Mouse (Mus musculus) c-Kit-positive CD71-negative TER-119-negative erythroid progenitor cells, embryonic 14.5 days (primary cell): ENCODE data around the gene Tamm41.

Source experiments
- DNase-seq: peaks from one replicate; pipeline ENCODE4 v3.0.0-alpha.2; 2013; ENCODE audit warnings: low read depth

Gene Tamm41

DNA sequence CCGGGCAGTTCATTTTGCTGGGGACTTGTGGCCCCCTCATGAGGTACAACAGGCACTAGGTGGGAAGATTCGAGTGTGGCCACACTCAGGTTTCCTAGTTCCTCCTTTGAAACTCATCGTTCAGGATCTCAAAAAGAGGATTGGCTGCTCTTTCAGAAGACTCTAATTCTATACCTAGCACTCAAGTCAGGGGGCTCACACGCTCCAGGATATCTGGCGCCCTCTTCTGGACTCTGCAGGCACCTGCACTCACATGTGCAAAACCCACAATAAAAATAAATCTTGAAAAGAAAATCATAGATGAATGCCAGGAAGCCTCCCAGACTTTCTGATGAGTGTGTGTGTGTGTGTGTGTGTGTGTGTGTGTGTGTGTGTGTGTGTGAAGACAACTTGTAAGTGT lies 66.8 kb downstream of the Tamm41 start:
- no peak for DNase-seq

DNA sequence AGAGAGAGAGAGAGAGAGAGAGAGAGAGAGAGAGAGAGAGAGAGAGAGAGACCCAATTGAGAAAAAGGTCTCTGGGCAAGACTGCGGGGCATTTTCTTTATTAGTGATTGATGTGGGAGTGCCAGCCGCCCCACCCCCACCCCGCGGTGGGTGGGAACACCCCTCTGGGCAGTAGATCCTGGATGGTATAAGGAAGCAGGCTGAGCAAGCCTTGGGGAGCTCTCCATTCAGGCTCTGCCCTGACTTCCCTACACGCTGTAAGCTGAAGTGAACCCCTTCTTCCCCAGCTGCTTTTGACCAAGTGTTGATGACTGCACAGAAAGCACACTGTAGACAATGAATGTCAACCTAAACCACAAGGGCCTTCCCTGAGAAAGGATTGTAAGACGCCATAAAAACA lies 67.3 kb downstream of the Tamm41 start:
- no peak for DNase-seq

DNA sequence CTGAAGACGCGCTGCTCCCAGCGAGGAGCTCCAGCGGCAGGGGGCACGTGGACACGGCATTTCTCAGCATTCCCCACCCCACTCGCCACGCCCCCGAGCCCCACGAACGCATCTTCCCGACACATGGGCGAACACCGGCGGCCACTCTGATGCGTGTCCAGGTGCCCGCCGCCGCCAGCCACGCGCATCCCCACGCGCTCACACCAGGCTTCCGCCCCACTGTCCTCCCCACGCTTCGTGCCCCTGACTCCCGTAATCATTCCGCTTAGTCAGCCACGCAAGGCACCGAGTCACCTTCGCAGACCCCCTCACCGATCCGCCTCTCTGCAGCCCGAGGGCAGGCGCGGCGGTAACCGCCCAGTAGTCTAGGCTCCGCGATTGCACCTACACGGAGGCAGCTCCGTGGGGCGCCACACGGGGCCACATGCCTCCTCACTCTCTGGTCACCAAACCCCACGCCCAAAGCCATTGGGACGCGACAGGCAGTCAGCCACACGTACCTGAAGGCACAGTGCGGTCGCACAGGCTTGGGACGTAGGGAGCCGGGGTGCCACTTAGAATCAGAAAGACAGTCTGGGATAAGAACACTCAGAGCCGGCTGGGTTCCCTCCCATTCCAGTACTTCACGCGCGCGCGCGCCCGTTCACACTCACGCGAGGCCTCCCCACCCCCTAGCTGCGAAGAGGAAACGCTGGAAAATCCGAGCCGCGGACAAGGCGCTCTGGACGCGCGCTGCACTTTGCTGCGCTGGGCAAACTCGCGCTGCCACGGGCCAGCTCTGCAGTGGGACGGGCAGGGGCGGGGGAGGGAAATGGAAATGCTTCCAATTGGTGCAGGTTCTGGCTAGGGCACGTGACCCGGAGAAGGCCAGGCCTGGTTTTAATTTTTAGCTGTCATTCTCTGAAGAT lies 68.2 kb downstream of the Tamm41 start, which contains the start of gene Vgll4:
Vgll4 (minus strand) TSS at position 782 of the 908 bp plus-strand sequence.
- no peak for DNase-seq

DNA sequence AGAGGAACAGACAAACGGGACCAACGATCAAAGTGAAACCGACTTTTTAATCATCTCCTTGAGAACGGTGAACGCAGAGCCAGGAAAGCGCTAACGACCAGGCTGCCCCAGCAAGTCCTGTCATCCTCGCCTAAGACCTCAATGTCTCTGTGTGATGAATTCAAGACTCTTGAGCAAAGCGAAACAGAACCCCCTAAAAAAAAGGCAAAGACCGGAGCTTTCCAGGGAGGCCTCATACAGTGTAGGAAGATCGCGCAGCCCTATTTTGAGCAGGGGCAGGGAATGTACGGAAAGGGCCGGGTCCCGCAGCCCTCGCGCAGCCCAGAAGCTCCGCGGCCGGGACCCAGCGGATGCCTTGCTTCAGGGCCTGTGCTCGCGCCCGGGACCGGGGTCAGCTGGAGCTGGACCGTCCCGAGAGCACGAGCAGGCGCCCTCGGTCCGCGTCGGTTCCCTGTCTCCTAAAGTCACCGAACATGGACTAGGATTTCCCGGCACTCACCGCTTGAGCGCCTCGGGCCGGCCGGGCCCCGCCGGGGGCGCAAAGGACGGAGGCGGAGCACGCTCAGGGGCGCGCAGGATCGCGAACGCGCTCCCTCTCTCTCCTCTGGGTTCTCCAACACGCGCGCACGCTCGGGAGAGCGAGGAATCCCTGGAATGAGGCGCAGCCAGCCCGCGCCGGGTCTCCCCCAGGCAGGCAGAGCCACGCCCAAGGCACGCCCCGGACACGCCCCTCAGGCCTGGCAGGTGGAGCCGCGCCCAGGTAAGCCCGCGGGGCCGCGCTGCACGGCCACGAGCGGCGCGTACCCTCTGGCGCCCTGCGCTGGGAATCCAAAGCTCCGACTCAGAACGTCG lies 69.1 kb downstream of the Tamm41 start:
- DNase-seq: no peak

DNA sequence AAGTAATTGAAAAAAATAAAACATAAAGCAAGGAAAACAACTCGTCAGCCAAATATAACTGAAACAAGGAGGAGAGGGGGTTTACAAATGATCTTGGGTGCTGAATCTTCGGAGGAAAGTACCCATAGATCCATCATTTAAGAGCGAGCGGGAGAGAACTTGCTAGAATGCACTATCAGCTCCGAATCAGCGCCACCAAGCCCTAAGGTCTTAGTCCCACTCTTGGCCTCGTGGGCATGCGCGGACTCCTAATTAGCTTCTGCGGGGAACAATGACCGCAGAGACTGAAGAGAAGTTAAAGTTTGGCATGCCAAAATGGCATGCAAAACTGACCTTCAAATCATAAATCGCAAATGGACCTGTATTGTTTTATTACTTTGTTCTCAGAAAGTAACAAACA lies 70.1 kb downstream of the Tamm41 start:
- no peak for DNase-seq

DNA sequence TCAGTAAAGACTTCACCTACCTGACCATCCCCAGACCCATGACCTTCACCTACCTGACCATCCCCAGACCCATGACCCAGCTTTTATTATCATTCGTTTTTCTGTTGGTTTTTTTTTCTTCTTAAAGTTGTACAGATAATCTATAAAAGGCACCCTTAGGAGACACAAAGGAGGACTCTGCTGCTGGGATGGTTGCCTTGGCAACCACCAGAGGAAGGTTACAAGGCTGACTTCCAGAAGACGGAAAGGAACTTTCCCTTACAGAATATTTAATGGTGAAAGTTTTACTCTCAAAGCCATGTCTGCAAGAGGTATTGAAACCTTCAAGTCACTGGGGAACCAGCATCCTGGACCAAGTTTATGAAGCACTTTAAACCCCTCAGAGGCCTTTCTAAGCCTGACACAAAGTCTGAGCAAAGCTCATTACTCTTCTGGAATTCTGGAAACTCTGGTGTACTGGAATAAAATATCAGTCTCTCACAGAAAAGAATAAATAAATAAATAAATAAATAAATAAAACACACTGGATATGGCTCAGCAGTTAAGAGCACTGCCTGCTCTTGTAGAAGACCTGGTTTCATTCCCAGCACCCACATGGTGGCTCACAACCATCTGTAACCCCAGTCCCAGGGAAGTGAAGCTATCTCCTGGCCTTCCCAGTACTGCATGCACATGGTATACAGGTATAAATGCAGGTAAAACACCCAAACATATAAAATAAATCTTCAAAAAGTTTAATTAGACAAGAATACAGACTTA lies 71.1 kb downstream of the Tamm41 start:
- no peak for DNase-seq

DNA sequence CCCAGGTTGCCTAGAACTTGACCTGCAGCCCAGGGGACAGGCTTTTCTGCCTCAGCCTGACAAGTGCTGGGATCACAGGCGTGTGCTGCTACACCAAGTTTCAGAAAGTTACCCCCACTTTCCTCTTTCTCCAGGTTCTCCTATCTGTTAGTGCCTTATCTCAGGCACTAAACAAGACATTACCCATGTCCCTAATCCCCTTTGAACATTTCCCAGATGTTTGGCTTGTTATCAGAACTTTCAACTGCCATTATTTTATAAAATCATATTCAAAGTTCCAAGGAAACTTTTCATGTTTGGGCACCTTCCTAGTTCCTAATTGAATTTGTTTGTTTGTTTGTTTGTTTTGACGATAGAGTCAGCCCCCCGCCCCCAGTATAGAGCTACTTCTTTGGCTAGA lies 71.9 kb downstream of the Tamm41 start:
- DNase-seq: no peak

DNA sequence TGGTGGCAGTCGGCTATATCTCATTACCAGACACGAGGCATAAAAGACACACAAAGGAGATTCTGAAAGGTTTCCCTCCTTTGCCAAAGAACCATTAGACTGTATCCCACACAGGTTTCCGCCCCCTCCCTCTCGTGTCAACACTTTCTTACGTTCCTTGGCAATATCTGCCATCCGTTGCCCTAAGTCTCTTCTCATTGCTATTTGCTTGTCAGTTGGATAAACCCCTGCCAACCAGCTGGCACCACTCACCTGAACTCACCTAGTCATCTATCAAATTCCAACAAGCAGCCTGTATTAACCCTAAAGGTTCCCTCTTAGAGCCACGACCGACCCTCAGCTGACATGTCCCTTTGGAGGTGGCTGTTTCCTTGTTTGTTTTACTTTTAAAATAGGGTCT lies 72.3 kb downstream of the Tamm41 start:
- DNase-seq: no peak

DNA sequence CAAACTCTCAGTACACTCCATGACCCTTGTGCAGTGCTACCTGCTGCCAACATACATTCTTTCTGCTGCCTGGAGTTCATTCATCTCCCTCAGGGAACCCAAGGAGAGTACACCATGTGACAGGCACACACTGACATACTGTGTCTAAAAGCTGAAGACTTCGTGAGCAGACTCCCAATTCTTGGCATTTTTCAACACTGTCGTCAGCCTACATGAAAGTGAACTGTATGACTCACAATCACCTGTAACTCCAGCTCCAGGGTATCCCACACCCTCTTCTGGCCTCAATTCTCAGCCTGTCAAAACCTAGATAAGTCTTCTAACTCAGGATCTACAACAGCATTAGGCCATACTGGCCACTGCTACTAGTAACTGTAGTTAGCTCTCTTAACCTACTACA lies 73.4 kb downstream of the Tamm41 start:
- DNase-seq: no peak

DNA sequence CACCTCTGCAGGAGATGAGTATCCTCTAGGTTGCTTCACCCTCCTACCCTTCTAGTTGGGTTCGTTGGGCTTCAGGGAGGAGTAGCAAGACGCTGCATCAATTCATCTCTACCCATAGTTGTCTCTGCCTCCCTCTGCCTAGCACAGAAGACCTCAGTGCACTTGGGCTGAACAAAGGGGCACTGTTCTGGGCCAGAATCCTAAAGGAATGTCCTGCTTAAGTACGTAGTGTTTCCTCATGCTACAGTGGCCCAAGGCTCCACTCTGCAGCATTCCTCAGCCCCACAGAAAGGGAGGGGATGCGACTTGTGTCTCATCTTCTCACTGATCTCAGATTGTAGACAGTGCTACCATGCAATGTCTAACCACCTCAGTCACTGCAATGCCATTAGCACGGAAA lies 74.0 kb downstream of the Tamm41 start:
- no peak for DNase-seq

DNA sequence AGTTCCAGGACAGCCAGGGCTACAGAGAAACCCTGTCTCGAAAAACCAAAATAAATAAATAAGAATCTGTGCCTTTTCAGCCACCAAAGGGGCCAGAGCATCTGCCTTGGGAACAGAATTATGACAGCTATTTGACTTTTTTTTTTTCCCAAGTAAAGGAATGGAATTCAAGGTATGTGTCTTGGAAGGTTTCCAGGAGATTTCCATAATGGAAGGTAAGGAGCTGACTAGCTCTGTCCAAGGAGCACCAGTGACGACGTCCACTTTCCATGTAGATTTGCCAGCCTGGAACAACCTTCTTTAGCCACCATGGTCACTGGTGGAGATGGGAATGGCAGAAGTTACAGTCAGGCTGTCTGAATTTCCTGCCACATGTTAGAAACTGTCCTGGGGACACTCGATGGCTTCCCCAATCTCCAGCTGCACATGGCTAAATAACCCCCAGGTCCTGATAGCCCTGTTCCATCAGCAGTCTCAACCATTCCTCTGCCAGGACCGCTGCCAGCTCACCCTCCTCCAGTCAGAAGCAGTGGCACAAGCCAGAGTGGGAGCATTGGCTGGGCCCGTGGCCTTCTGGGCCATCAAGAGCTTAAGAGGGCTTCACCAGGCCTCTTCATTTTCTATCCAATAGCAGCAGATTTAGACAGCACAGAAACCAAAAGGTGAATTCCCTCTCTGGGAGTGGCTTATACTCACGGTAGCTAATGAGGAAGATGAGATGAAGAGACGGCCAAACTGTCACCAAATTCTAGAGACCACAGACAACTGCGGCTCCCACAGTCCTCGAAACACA lies 76.2 kb downstream of the Tamm41 start:
- no peak for DNase-seq

DNA sequence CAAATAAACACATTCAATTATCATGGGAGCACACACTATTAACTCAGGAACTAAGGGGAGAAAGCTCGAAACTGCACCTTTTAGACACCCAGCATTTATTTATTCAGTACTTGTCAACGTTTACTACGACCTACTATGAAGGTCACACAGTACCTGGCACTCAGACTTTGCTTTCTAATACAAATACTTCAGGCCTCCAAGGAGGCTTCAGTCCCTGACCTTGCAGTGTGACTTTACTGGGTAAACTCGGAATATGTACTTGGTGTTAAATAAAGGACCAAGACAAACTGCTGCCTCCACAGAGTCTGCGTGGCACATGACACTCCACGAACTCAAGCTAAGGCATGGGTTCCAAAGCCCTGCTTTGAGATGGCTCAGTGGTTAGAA lies 78.7 kb downstream of the Tamm41 start:
- DNase-seq: no peak

DNA sequence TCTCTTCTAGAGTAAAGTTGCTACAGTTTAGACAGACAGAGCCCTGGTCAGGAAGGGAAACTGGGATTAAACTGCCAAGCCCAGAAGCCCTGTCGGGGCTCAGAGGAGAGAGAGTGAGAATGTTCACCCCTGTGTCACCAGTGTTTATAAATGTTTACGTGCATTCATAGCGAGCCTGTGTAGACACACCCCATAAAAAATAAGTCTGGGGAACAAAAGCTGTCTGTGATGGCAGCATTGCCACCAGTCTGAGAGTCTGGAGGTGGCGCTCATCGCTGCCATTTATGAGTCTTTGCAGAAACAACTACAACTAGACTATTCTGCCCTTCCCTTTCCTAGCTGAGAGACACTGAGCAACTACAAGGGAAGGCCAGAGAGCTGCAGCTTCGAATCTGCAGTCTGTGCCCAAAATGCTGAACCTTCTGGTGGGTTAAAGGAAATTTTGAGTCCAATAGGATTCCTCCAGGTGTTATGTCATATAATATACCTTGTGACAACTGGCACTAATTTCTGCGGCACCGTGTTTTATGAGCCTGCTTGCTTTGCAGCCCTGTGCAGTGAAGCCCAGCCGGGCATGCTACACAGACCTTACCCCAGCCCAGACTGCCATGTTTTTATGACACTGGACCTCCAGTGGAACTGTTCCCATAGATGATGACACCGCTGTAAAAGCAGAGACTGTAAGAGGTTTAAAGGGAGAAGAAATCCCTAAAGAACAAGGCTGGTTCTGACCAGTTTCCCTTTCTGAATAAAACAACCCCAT lies 79.2 kb downstream of the Tamm41 start:
- no peak for DNase-seq

DNA sequence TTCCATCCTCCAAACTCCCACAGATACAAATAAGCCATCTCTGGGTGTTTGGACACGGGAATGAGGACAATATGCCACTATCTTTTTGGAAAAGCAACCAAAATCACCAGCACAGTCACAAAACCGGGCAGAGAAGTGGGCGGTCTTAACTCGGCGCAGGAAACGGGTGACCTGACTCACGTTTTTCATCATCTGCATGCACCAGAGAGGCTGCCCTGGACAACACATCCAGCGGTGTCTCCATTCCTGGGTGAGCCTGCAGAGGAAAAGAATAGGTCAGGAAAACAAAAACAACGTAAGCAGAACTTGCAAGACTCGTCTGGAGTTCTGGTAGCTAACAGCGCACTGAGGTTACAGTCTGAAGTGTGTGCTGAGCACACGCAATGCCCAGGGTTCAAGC lies 79.9 kb downstream of the Tamm41 start:
- DNase-seq: no peak

DNA sequence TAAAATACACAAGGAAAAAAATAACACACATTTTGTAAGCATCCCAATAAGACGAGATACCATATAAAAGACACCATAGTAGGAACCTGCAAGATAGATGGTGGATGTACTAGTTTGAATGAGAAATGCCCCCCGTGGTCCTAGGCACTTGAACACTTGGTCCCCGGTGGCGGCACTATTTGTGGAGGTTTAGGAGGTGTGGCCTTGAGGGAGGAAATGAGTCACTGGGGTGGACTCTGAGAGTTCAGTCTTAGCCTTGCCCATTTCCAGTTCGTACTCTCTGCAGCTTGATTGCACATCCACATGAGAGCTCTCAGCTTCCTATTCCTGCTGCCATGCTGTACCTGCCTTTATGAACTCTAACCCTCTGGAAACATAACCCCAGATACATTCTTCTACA lies 83.2 kb downstream of the Tamm41 start:
- DNase-seq: no peak
